Comparison of ENCODE assay signal across 8 mouse cellular contexts in genomic region chr4:141302428-141303401, GRCm38 (mm10). TPM values are rescaled to one million over a fixed set of nuclear protein-coding genes. Genes with fewer than 3 reads are reported as not detected.
DNase-seq lines count a peak whose midpoint lies in the region; ATAC-seq lines count a peak whose summit lies in the region.

No protein-coding gene starts in this region.

- WGBS in lung, embryonic 15.5 days: 11% methylated on average over 27 of the region's 27 CpGs
- 11% methylated on average over 26 of the region's 27 CpGs for WGBS in forebrain, embryonic 12.5 days
- WGBS in limb, embryonic 10.5 days: 9% methylated on average over 27 of the region's 27 CpGs
- WGBS in neural tube, embryonic 14.5 days: 15% methylated on average over 27 of the region's 27 CpGs

- no peaks in the 10 kb centered on the region for H3K36me3 ChIP-seq in lung, embryonic 15.5 days
- no peaks in the 10 kb centered on the region for H3K36me3 ChIP-seq in forebrain, embryonic 12.5 days (replicated peaks)
- peaks cover 3% of the 10 kb centered on the region for H3K36me3 ChIP-seq in limb, embryonic 10.5 days
- no peaks in the 10 kb centered on the region for H3K36me3 ChIP-seq in neural tube, embryonic 14.5 days (ENCODE audit: control insufficient read depth, insufficient read depth, low read length)

- H3K27me3 ChIP-seq in lung, embryonic 15.5 days: peaks cover 40% of the 10 kb centered on the region
- H3K27me3 ChIP-seq in forebrain, embryonic 12.5 days: peaks cover 68% of the 10 kb centered on the region
- H3K27me3 ChIP-seq in limb, embryonic 10.5 days (ENCODE audit: low read depth, poor library complexity, severe bottlenecking): peaks cover 76% of the 10 kb centered on the region
- peaks cover 16% of the 10 kb centered on the region for H3K27me3 ChIP-seq in neural tube, embryonic 14.5 days (ENCODE audit: control insufficient read depth, insufficient read depth, low read length)

- peak overlapping the region; percentile 76 for H3K27ac ChIP-seq in lung, embryonic 15.5 days
- H3K27ac ChIP-seq in forebrain, embryonic 12.5 days: no peak overlapping the region
- H3K27ac ChIP-seq in limb, embryonic 10.5 days: peak overlapping the region; percentile 83; the same call in 1 of the 2 replicates
- H3K27ac ChIP-seq in neural tube, embryonic 14.5 days (ENCODE audit: low read depth, low read length): no peak overlapping the region

- peaks cover 61% of the 10 kb centered on the region for H3K4me1 ChIP-seq in lung, embryonic 15.5 days
- peaks cover 44% of the 10 kb centered on the region for H3K4me1 ChIP-seq in forebrain, embryonic 12.5 days
- peaks cover 74% of the 10 kb centered on the region for H3K4me1 ChIP-seq in limb, embryonic 10.5 days
- peaks cover 7% of the 10 kb centered on the region for H3K4me1 ChIP-seq in neural tube, embryonic 14.5 days (ENCODE audit: control insufficient read depth, insufficient read depth, low read length)

- peak overlapping the region; percentile 89 for H3K4me3 ChIP-seq in lung, embryonic 15.5 days
- peak overlapping the region; percentile 63 for H3K4me3 ChIP-seq in forebrain, embryonic 12.5 days (replicated peaks)
- peak overlapping the region; percentile 75 for H3K4me3 ChIP-seq in limb, embryonic 10.5 days
- H3K4me3 ChIP-seq in neural tube, embryonic 14.5 days (ENCODE audit: low read depth, low read length): peak overlapping the region; percentile 55

- peak overlapping the region; percentile 91 for H3K4me2 ChIP-seq in lung, embryonic 15.5 days
- peak overlapping the region; percentile 98 for H3K4me2 ChIP-seq in forebrain, embryonic 12.5 days
- H3K4me2 ChIP-seq in neural tube, embryonic 14.5 days (ENCODE audit: low read depth, low read length): peak overlapping the region; percentile 98; the same call in 1 of the 2 replicates

- no peaks in the 10 kb centered on the region for H3K9me3 ChIP-seq in lung, embryonic 15.5 days
- H3K9me3 ChIP-seq in forebrain, embryonic 12.5 days: no peaks in the 10 kb centered on the region
- H3K9me3 ChIP-seq in limb, embryonic 10.5 days (replicated peaks): no peaks in the 10 kb centered on the region
- H3K9me3 ChIP-seq in neural tube, embryonic 14.5 days (ENCODE audit: control insufficient read depth, low read length): no peaks in the 10 kb centered on the region

- no peak for ATAC-seq in lung, embryonic 15.5 days (ENCODE audit: borderline replicate concordance, extremely low read depth, low FRiP score, low TSS enrichment)
- no peak for ATAC-seq in forebrain, embryonic 12.5 days (ENCODE audit: low FRiP score)
- ATAC-seq in neural tube, embryonic 14.5 days (ENCODE audit: low read depth): no peak
- ATAC-seq in monocyte, adult 5-6 weeks (replicated peaks; ENCODE audit: insufficient number of reproducible peaks, low FRiP score, low TSS enrichment, poor library complexity, severe bottlenecking): no peak

- no peak for DNase-seq in lung, adult 18-20 months
- DNase-seq in limb, embryonic 10.5 days (ENCODE audit: low spot score): no peak
- no peak for DNase-seq in right cerebral cortex, postnatal 36 days (ENCODE audit: low spot score in 2 of 2)
- no peak for DNase-seq in urinary bladder, adult 18-20 months (ENCODE audit: low spot score in 2 of 2)

- H3K9ac ChIP-seq in lung, embryonic 15.5 days: peak overlapping the region; percentile 86
- H3K9ac ChIP-seq in forebrain, embryonic 12.5 days: peak overlapping the region; percentile 61
- H3K9ac ChIP-seq in neural tube, embryonic 14.5 days (replicated peaks; ENCODE audit: low read depth, low read length): 0 out of 2 replicates have a peak overlapping the region, but pooled peaks have one; percentile 25

RNA-seq across cellular contexts. Expression of gene Epha2, which starts 1.7 kb away (rescaled TPM):
- polyA plus RNA-seq in lung, embryonic 15.5 days (2015; fragmentation: Nextera tagmentation; extraction: Ambion mirVana): 10.8 and 11.0 TPM in 2 replicates
- 1.9 and 2.0 TPM in 2 replicates for polyA plus RNA-seq in forebrain, embryonic 12.5 days (2016; fragmentation: Nextera tagmentation; extraction: Ambion mirVana)
- 4.6 and 5.6 TPM in 2 replicates for polyA plus RNA-seq in limb, embryonic 10.5 days (2016; fragmentation: Nextera tagmentation; extraction: Ambion mirVana)
- polyA plus RNA-seq in neural tube, embryonic 14.5 days (2014; fragmentation: Nextera tagmentation; extraction: Ambion mirVana): 0.21 and 0.52 TPM in 2 replicates
- total RNA-seq in monocyte, adult 5-6 weeks (2017): not detected in 3 replicates

Comparison
In these comparisons a context has a peak if more than half of its experiments do, and no peak if none do; other contexts are left out.
1. H3K27ac ChIP-seq: peak in lung, embryonic 15.5 days (single experiment) and limb, embryonic 10.5 days (single experiment); none in forebrain, embryonic 12.5 days (single experiment) and neural tube, embryonic 14.5 days (single experiment).
2. H3K9ac ChIP-seq: peak in every context shown above with its lines; median percentile 86 in lung, embryonic 15.5 days; 61 in forebrain, embryonic 12.5 days; 25 in neural tube, embryonic 14.5 days.
3. Peak in every context shown above with its lines, with median percentiles within 50 percentile points of each other: H3K4me2 ChIP-seq and H3K4me3 ChIP-seq.